ENCODE assay signal across 17 mouse cellular contexts in the genomic region with DNA sequence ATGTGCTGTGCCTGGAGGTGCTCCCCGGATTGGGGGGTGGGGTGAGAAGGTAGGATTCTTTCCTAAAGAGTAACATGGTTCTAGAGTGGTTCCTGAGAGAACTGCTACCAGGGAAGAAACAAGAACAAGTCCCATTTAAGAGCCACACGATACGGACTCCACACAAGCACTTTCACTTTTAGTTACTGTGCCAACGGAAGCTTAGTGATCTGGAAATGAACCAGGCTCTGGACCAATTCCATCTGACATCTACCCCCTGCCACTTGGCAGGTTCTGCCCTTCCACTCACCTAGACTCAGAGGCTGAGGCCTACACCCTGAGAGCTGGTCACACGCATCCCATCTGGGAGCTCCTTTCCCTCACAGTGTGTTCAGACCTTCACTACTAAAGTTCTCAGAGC.
A peak's percentile ranks its signal among the peaks of the same experiment; 100 is the strongest.
DNase-seq lines count a peak whose midpoint lies in the region; ATAC-seq and TF ChIP-seq lines count a peak whose summit lies in the region.
"Had no signal": no experiment of that assay in that cellular context is flagged by ENCODE, and none has a peak within 500 bp of the region (broad histone marks: within the 10 kb centered on the region; RNA-seq: fewer than 3 reads in every experiment).

No protein-coding gene starts in this region.

- TF ChIP-seq POLR2A in heart, adult 2 months (IDR thresholded peaks at IDR 0.05; ENCODE audit: insufficient read depth, low read depth, low read length): no peak

- H3K27me3 ChIP-seq in heart, adult 2 months (ENCODE audit: control insufficient read depth, insufficient read depth, low read length): no peaks in the 10 kb centered on the region
- H3K27me3 ChIP-seq: hindbrain, embryonic 13.5 days had no signal

- no peak overlapping the region for H3K4me3 ChIP-seq in heart, adult 2 months
- H3K4me3 ChIP-seq: hindbrain, embryonic 13.5 days; myocyte had no signal

- 79% methylated on average over 5 of the region's 5 CpGs for WGBS in heart, adult 2 months

- no peak overlapping the region for H3K9ac ChIP-seq in heart, adult 2 months (ENCODE audit: low read depth, low read length)
- H3K9ac ChIP-seq: hindbrain, embryonic 13.5 days; liver, embryonic 14.5 days had no signal

- intact Hi-C loops in heart, adult 2 months (cut with DNase I): no loop called here

- no peak overlapping the region for H3K27ac ChIP-seq in heart, adult 2 months
- H3K27ac ChIP-seq: hindbrain, embryonic 13.5 days; kidney, postnatal 0 days; liver, embryonic 14.5 days had no signal

- peak; percentile 42 for DNase-seq in kidney, adult 18-20 months
- no peak for DNase-seq in kidney, postnatal 4 days
- peak; percentile 25 for DNase-seq in brain, adult 2 months (ENCODE audit: low read depth, low spot score)
- DNase-seq in kidney, postnatal 25 days: peak; percentile 40 to 53
- no peak for DNase-seq in heart, adult 2 months
- DNase-seq in gastrocnemius, postnatal 10 days: no peak
- DNase-seq: heart, adult 18-20 months; midbrain, embryonic 14.5 days; retina, postnatal 1 day; right cerebral cortex, postnatal 4 days; thymus, postnatal 25 days had no signal

- peak; percentile 75 for ATAC-seq in CD4-positive, CD25-positive, alpha-beta regulatory T cell, adult 4 months
- ATAC-seq: forebrain, embryonic 14.5 days had no signal

- no peak for TF ChIP-seq CTCF in heart, adult 2 months (IDR thresholded peaks at IDR 0.05)

- H3K79me2 ChIP-seq in heart, adult 2 months (replicated peaks; ENCODE audit: control insufficient read depth, insufficient read depth, low read length): no peaks in the 10 kb centered on the region

- no peaks in the 10 kb centered on the region for H3K4me1 ChIP-seq in heart, adult 2 months (ENCODE audit: control insufficient read depth, insufficient read depth, low read length)

- H3K36me3 ChIP-seq in heart, adult 2 months (ENCODE audit: control insufficient read depth, insufficient read depth, low read length): no peaks in the 10 kb centered on the region

- TF ChIP-seq EP300 in heart, adult 2 months (IDR thresholded peaks at IDR 0.05; ENCODE audit: insufficient read depth, low read depth, low read length): no peak

Comparison
In these comparisons a context has a peak if more than half of its experiments do, and no peak if none do; other contexts are left out.
1. DNase-seq: peak in kidney, adult 18-20 months (single experiment), brain, adult 2 months (single experiment) and kidney, postnatal 25 days (2 of 2); none in kidney, postnatal 4 days (0 of 2), heart, adult 2 months (0 of 2) and gastrocnemius, postnatal 10 days (single experiment).